Mouse (Mus musculus) gastrocnemius, adult 18-20 months (tissue): Measurements from ENCODE around the gene Nbl1. TPM values are rescaled to one million over a fixed set of nuclear protein-coding genes. Genes with fewer than 3 reads are reported as not detected.

Experiments
- DNase-seq: peaks from one replicate; pipeline ENCODE4 v3.0.0; 2021; ENCODE audit warnings: low spot score
- total RNA-seq, 2 experiments: library from RNA; stranded (reverse); gene quantifications; 2 replicates each; pipeline ENCODE4 v1.2.3; 2021

The Nbl1 gene
- total RNA-seq, 2 experiments from 2014 or later = 18.5 to 29.9 TPM

GRCm38 (mm10) chr4:139033263-139034009 lies 59.4 kb downstream of the Nbl1 start:
- DNase-seq = no peak

- no peak for DNase-seq
These were observed 60.3 kb downstream of the Nbl1 start for GRCm38 (mm10) chr4:139032521-139032920.

Other genes with a start within 250 kb of the Nbl1 start
- gene Pla2g5, start 229.5 kb downstream of the Nbl1 start, total RNA-seq = 1 to 10 TPM; 1.6 to 5.4 TPM
- gene Gm13030, start 219.0 kb downstream of the Nbl1 start, total RNA-seq = not detected
- gene Pla2g2e, start 215.1 kb downstream of the Nbl1 start, total RNA-seq = not detected
- 10 to 100 TPM; 16.2 to 17.6 TPM for gene Otud3, start 179.0 kb downstream of the Nbl1 start, total RNA-seq
- not detected for gene Rnf186, start 125.9 kb downstream of the Nbl1 start, total RNA-seq
- gene Tmco4, start 120.1 kb downstream of the Nbl1 start, total RNA-seq = 10 to 100 TPM; 10.2 to 14.3 TPM
- gene Htr6, start 17.4 kb downstream of the Nbl1 start, total RNA-seq = not detected
- 100 to 1,000 TPM; 310 to 342 TPM for gene Minos1, start 38.1 kb upstream of the Nbl1 start, total RNA-seq
- gene Capzb, start 99.9 kb upstream of the Nbl1 start, total RNA-seq = 100 to 1,000 TPM; 416 to 422 TPM
- gene Pqlc2, start 217.7 kb upstream of the Nbl1 start, total RNA-seq = 1 to 10 TPM; 5.6 to 7.8 TPM
- 10 to 100 TPM; 32.5 to 34.9 TPM for gene Akr7a5, start 217.8 kb upstream of the Nbl1 start, total RNA-seq